Mouse (Mus musculus) liver, adult 2 months (tissue): ENCODE data around the gene Spag4.

Source experiments
- CTCF ChIP-seq: fragments of 200-500 bp; IDR thresholded peaks from 2 replicates; pipeline ENCODE4 v1.5.1; 2011; ENCODE audit warnings: low read depth, low read length, control low read depth
- POLR2A ChIP-seq: fragments of 200-500 bp; IDR thresholded peaks from 2 replicates; pipeline ENCODE4 v1.6.1; 2011; ENCODE audit warnings: low read length, control low read depth; ENCODE audit not compliant: insufficient read depth; ENCODE audit errors: extremely low read depth

- no peak for TF ChIP-seq CTCF
- no peak for TF ChIP-seq POLR2A
Measured at GRCm38 (mm10) chr2:156084541-156084940, 19.6 kb downstream of the Spag4 start.
